Mouse (Mus musculus): ENCODE results near the gene Zbtb5. TPM values are rescaled to one million over a fixed set of nuclear protein-coding genes. Genes with fewer than 3 reads are reported as not detected.
"Not testable (repeated sequence)": the region's sequence is repeated elsewhere in the genome, so short reads cannot be mapped to it uniquely, and the experiment has no call there.

The Zbtb5 gene
- polyA plus RNA-seq (2015; fragmentation: Nextera tagmentation; extraction: Ambion mirVana): 14.9 and 15.4 TPM in 2 replicates

GRCm38 (mm10) chr4:45012105-45012975 is at the start of gene Zbtb5:
Gene Zbtb5 (minus strand): TSS chr4:45012412.
- no peaks in the 10 kb centered on the region for H3K27me3 ChIP-seq (replicated peaks)
- peak within 1 kb of the TSS; percentile 92 for H3K4me2 ChIP-seq
- H3K4me1 ChIP-seq: peaks cover 24% of the 10 kb centered on the region
- H3K9ac ChIP-seq: peak within 1 kb of the TSS; percentile 95
- H3K9me3 ChIP-seq: no peaks in the 10 kb centered on the region
- H3K27ac ChIP-seq (replicated peaks): peak within 1 kb of the TSS; percentile 98
- H3K36me3 ChIP-seq: no peaks in the 10 kb centered on the region
- peak within 1 kb of the TSS; percentile 92 for H3K4me3 ChIP-seq
- ATAC-seq (ENCODE audit: extremely low read depth, insufficient number of reproducible peaks, low FRiP score, low TSS enrichment): peak; percentile 97
- WGBS: under 1% methylated on average over 62 of the region's 63 CpGs

GRCm38 (mm10) chr4:45055451-45055850 is 43.2 kb upstream of the Zbtb5 start:
- peaks cover 12% of the 10 kb centered on the region for H3K4me1 ChIP-seq
- no peak overlapping the region for H3K4me3 ChIP-seq
- peak overlapping the region; percentile 39; the same call in 1 of the 2 replicates for H3K27ac ChIP-seq (replicated peaks)
- no peak overlapping the region for H3K4me2 ChIP-seq
- H3K36me3 ChIP-seq: peaks cover 53% of the 10 kb centered on the region
- no peak overlapping the region; the same call in 1 of the 2 replicates for H3K9ac ChIP-seq
- WGBS: 62% methylated on average over 8 of the region's 8 CpGs
- H3K27me3 ChIP-seq (replicated peaks): no peaks in the 10 kb centered on the region
- no peak for ATAC-seq (ENCODE audit: extremely low read depth, insufficient number of reproducible peaks, low FRiP score, low TSS enrichment)
- H3K9me3 ChIP-seq: no peaks in the 10 kb centered on the region

- no peak for ATAC-seq (ENCODE audit: extremely low read depth, insufficient number of reproducible peaks, low FRiP score, low TSS enrichment)
- Histone ChIP-seq H3K4me3 (no peak overlapping the region), H3K9me3 (no peaks in the 10 kb centered on the region), H3K27ac (replicated peaks) (peak overlapping the region; percentile 39; the same call in 1 of the 2 replicates), H3K9ac (no peak overlapping the region; the same call in 1 of the 2 replicates), H3K4me1 (peaks cover 16% of the 10 kb centered on the region), H3K36me3 (peaks cover 53% of the 10 kb centered on the region), H3K4me2 (no peak overlapping the region), H3K27me3 (replicated peaks) (no peaks in the 10 kb centered on the region)
- 42% methylated on average over 3 of the region's 3 CpGs for WGBS
These were observed 42.6 kb upstream of the Zbtb5 start for GRCm38 (mm10) chr4:45054862-45055261.

GRCm38 (mm10) chr4:45047956-45048355 is 35.7 kb upstream of the Zbtb5 start:
- H3K4me3 ChIP-seq: no peak overlapping the region
- ATAC-seq (ENCODE audit: extremely low read depth, insufficient number of reproducible peaks, low FRiP score, low TSS enrichment): no peak
- H3K27ac ChIP-seq (replicated peaks): peak overlapping the region; percentile 76; the same call in 1 of the 2 replicates
- peaks cover 83% of the 10 kb centered on the region for H3K36me3 ChIP-seq
- H3K9ac ChIP-seq: no peak overlapping the region
- H3K9me3 ChIP-seq: no peaks in the 10 kb centered on the region
- no peak overlapping the region for H3K4me2 ChIP-seq
- no peaks in the 10 kb centered on the region for H3K27me3 ChIP-seq (replicated peaks)
- peaks cover 28% of the 10 kb centered on the region for H3K4me1 ChIP-seq
- WGBS: 75% methylated on average over 9 of the region's 9 CpGs

- H3K9ac ChIP-seq: 0 out of 2 replicates have a peak overlapping the region, but pooled peaks have one; percentile 25
- no peaks in the 10 kb centered on the region for H3K27me3 ChIP-seq (replicated peaks)
- H3K4me3 ChIP-seq: no peak overlapping the region
- no peak for ATAC-seq (ENCODE audit: extremely low read depth, insufficient number of reproducible peaks, low FRiP score, low TSS enrichment)
- no peaks in the 10 kb centered on the region for H3K9me3 ChIP-seq
- 80% methylated on average over 9 of the region's 9 CpGs for WGBS
- peaks cover 28% of the 10 kb centered on the region for H3K4me1 ChIP-seq
- peak overlapping the region; percentile 76; the same call in 1 of the 2 replicates for H3K27ac ChIP-seq (replicated peaks)
- H3K36me3 ChIP-seq: peaks cover 89% of the 10 kb centered on the region
- H3K4me2 ChIP-seq: no peak overlapping the region
These were observed 35.2 kb upstream of the Zbtb5 start for GRCm38 (mm10) chr4:45047286-45047887.

- Histone ChIP-seq H3K27ac (replicated peaks) (peak overlapping the region; percentile 76), H3K36me3 (peaks cover 94% of the 10 kb centered on the region), H3K4me1 (peaks cover 28% of the 10 kb centered on the region), H3K9me3 (no peaks in the 10 kb centered on the region), H3K4me2 (no peak overlapping the region), H3K9ac (0 out of 2 replicates have a peak overlapping the region, but pooled peaks have one; percentile 33), H3K27me3 (replicated peaks) (no peaks in the 10 kb centered on the region), H3K4me3 (no peak overlapping the region)
- no peak for ATAC-seq (ENCODE audit: extremely low read depth, insufficient number of reproducible peaks, low FRiP score, low TSS enrichment)
- WGBS: 68% methylated on average over 5 of the region's 5 CpGs
These were observed 34.5 kb upstream of the Zbtb5 start for GRCm38 (mm10) chr4:45046679-45047078.

GRCm38 (mm10) chr4:45040795-45041194 is 28.6 kb upstream of the Zbtb5 start:
- Histone ChIP-seq H3K27ac (replicated peaks) (no peak overlapping the region), H3K9ac (no peak overlapping the region), H3K36me3 (peaks cover 70% of the 10 kb centered on the region), H3K4me3 (no peak overlapping the region), H3K9me3 (no peaks in the 10 kb centered on the region), H3K27me3 (replicated peaks) (no peaks in the 10 kb centered on the region), H3K4me2 (no peak overlapping the region), H3K4me1 (peaks cover 26% of the 10 kb centered on the region)
- 80% methylated on average over 7 of the region's 7 CpGs for WGBS
- ATAC-seq (ENCODE audit: extremely low read depth, insufficient number of reproducible peaks, low FRiP score, low TSS enrichment): no peak

GRCm38 (mm10) chr4:45039546-45039945 is 27.3 kb upstream of the Zbtb5 start:
- not testable (repeated sequence) for H3K27me3 ChIP-seq (replicated peaks); H3K9me3 ChIP-seq; ATAC-seq (ENCODE audit: extremely low read depth, insufficient number of reproducible peaks, low FRiP score, low TSS enrichment); H3K4me2 ChIP-seq; H3K9ac ChIP-seq; H3K27ac ChIP-seq (replicated peaks); H3K4me3 ChIP-seq
- 83% methylated on average over 7 of the region's 7 CpGs for WGBS
- H3K4me1 ChIP-seq: peaks cover 37% of the 10 kb centered on the region
- H3K36me3 ChIP-seq: peaks cover 70% of the 10 kb centered on the region

GRCm38 (mm10) chr4:45038879-45039278 is 26.7 kb upstream of the Zbtb5 start:
- not testable (repeated sequence) for H3K4me3 ChIP-seq; H3K9ac ChIP-seq; H3K4me2 ChIP-seq; H3K27me3 ChIP-seq (replicated peaks); ATAC-seq (ENCODE audit: extremely low read depth, insufficient number of reproducible peaks, low FRiP score, low TSS enrichment); H3K9me3 ChIP-seq
- H3K36me3 ChIP-seq: peaks cover 70% of the 10 kb centered on the region
- H3K4me1 ChIP-seq: peaks cover 39% of the 10 kb centered on the region
- WGBS: 44% methylated on average over 8 of the region's 8 CpGs
- H3K27ac ChIP-seq (replicated peaks): peak overlapping the region; percentile 95

GRCm38 (mm10) chr4:45037455-45038410 is 25.5 kb upstream of the Zbtb5 start:
- H3K9me3 ChIP-seq: no peaks in the 10 kb centered on the region
- H3K4me2 ChIP-seq: peak overlapping the region; percentile 31
- H3K4me3 ChIP-seq: no peak overlapping the region
- peak; percentile 56; the same call in 1 of the 2 replicates for ATAC-seq (ENCODE audit: extremely low read depth, insufficient number of reproducible peaks, low FRiP score, low TSS enrichment)
- no peaks in the 10 kb centered on the region for H3K27me3 ChIP-seq (replicated peaks)
- H3K36me3 ChIP-seq: peaks cover 70% of the 10 kb centered on the region
- peaks cover 39% of the 10 kb centered on the region for H3K4me1 ChIP-seq
- peak overlapping the region; percentile 38 for H3K9ac ChIP-seq
- H3K27ac ChIP-seq (replicated peaks): peak overlapping the region; percentile 95
- 47% methylated on average over 13 of the region's 13 CpGs for WGBS
